Mouse (Mus musculus) embryonic fibroblast, embryonic 13.5 days (primary cell): ENCODE measurements around the gene Unc13c. TPM values are rescaled to one million over a fixed set of nuclear protein-coding genes. Genes with fewer than 3 reads are reported as not detected.
A peak's percentile ranks its signal among the peaks of the same experiment; 100 is the strongest.

ENCODE experiments used
- H3K27ac ChIP-seq: 2 replicates; pipeline ENCODE4 v1.5.1; 2012; ENCODE audit warnings: low read length, control low read depth, inconsistent platforms; ENCODE audit not compliant: insufficient read depth
- H3K4me1 ChIP-seq: 2 replicates; pipeline ENCODE4 v1.6.1; 2011; ENCODE audit warnings: low read length; ENCODE audit not compliant: control insufficient read depth, insufficient read depth
- H3K4me3 ChIP-seq: 2 replicates; pipeline ENCODE4 v1.5.1; 2011; ENCODE audit warnings: mild to moderate bottlenecking, control low read depth, low read length; ENCODE audit not compliant: insufficient read depth
- CTCF ChIP-seq: IDR thresholded peaks from 2 replicates; pipeline ENCODE4 v1.5.1; 2011; ENCODE audit warnings: mild to moderate bottlenecking, control low read depth, low read length, moderate library complexity, borderline replicate concordance; ENCODE audit not compliant: insufficient read depth
- POLR2A ChIP-seq: IDR thresholded peaks from 2 replicates; pipeline ENCODE4 v1.6.1; 2011; ENCODE audit warnings: low read depth, mild to moderate bottlenecking, control low read depth, low read length, moderate library complexity
- polyA plus RNA-seq: library from polyadenylated mRNA; stranded (reverse); fragments of >200 nt; gene quantifications from 2 replicates; pipeline ENCODE4 v1.2.4, GENCODE M21; 2011; ENCODE audit warnings: low read depth; ENCODE audit not compliant: missing spikeins, insufficient read length

Gene Unc13c
- polyA plus RNA-seq, 1 experiment, result 1.3 TPM

GRCm38 (mm10) chr9:73952331-73952730 is 16.4 kb downstream of the Unc13c start:
- Histone ChIP-seq H3K4me3 (no peak overlapping the region), H3K27ac (peak overlapping the region; percentile 23; the same call in 1 of the 2 replicates), H3K4me1 (peaks cover 3% of the 10 kb centered on the region; the same call in 1 of the 2 replicates)
- TF ChIP-seq POLR2A (no peak), CTCF (no peak)

DNA sequence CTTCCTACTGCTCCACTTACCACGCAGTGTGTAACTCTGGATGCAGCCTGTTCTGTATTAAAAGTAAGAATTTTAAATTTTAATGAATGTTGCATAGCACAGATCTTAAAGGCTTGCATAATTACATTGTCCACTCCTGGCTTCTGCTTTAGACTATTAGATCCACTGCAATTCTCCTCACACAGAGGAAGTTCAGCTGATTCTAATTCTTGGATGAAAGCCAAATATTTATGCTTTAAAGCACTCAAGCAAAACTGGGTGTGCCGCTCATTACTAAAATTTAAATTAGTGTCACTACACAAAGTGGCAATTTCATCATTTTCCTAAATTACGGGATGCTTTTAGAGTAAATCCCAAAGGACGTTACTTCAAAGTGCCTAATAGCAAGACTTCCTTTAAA is 17.2 kb downstream of the Unc13c start:
- Histone ChIP-seq H3K27ac (no peak overlapping the region), H3K4me3 (no peak overlapping the region), H3K4me1 (peaks cover 3% of the 10 kb centered on the region; the same call in 1 of the 2 replicates)
- no peak for TF ChIP-seq POLR2A
- no peak for TF ChIP-seq CTCF

DNA sequence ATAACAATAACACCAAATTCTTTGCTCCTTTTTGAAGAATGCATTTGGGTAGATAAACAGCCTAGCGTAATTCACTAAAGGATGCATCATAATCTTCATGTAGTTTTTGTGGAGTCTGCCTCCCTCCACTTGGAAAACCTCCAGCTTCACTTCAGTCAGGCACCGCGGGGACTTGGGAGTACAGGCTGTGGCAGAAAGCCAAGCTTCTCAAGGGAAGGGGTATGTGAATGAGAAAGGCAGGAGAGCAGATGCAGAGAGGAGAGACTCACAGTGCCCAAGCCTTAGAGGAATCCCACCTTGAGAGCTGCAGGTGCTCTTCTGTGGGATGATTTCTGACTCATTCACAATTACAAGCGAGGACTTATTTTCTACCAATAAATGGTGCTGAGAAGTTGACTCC is 33.9 kb downstream of the Unc13c start:
- Histone ChIP-seq H3K4me1 (no peaks in the 10 kb centered on the region; the same call in 1 of the 2 replicates), H3K4me3 (no peak overlapping the region), H3K27ac (no peak overlapping the region)
- TF ChIP-seq CTCF (no peak), POLR2A (no peak)

DNA sequence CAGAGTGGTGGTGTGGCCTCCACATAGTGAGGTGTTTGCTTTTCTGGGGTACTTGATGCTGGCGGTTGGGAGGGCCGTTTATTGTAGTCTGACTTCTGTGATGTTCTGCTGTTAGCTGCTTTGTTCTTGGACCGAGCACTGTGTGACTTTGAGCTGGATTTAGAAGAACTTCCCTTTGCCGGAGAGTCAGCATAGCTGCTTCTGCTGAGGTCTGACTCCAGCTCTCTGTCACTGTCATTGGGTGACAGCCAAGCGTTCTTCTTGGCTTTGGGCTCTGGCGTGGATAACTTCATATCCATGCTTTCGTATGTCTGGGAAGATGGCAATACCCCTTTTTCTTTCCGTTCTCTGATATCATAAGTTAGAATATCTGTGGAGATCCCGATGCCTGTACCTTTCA is 36.8 kb downstream of the Unc13c start:
- TF ChIP-seq POLR2A (no peak), CTCF (no peak)
- Histone ChIP-seq H3K4me3 (no peak overlapping the region), H3K27ac (no peak overlapping the region), H3K4me1 (no peaks in the 10 kb centered on the region; the same call in 1 of the 2 replicates)

GRCm38 (mm10) chr9:73927276-73927675 is 41.5 kb downstream of the Unc13c start:
- no peak for TF ChIP-seq CTCF
- TF ChIP-seq POLR2A, result no peak
- H3K4me1 ChIP-seq, result no peaks in the 10 kb centered on the region; the same call in 1 of the 2 replicates
- H3K4me3 ChIP-seq, result no peak overlapping the region
- no peak overlapping the region for H3K27ac ChIP-seq

- no peaks in the 10 kb centered on the region; the same call in 1 of the 2 replicates for H3K4me1 ChIP-seq
- TF ChIP-seq POLR2A (no peak), CTCF (no peak)
- no peak overlapping the region for H3K27ac ChIP-seq
- H3K4me3 ChIP-seq, result no peak overlapping the region
Measured at GRCm38 (mm10) chr9:73922449-73923115, 46.2 kb downstream of the Unc13c start.

DNA sequence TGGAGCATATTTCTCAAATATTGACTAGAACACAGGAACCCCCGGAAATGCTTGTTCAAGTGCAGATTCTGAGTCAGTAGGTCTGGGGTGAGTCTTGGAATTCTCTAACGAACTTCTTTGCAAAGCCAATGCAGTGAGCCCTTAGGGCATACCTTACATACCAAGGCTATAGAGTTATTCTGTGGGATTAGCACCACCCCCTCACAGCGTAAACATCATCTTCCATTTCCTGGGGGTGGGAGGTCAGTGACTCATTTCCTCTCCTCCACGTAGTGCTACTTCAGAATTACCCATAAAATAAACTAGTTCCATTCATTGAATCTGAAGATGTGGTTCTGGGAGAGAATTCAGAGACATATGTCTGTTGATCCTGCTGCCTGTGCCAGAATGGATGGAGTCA is 62.8 kb downstream of the Unc13c start:
- peak overlapping the region; percentile 98 for H3K27ac ChIP-seq
- no peak for TF ChIP-seq POLR2A
- H3K4me3 ChIP-seq, result no peak overlapping the region
- H3K4me1 ChIP-seq, result peaks cover 8% of the 10 kb centered on the region

DNA sequence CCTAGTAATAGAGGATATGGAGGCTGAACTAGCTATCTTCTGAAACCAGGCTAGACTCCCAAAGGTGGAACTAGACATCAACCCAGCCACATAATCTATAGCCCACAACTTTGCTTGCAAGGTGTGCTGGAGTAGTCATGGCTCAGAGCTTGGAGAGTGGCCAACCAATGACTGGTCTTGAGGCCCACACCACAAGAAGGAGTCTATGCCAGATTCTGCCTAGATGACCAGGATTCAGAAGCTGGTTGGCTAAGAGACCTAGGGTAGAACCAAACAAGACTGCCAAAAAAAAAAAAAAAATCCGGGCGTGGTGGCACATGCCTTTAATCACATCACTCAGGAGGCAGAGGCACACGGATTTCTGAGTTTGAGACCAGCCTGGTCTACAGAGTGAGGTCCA is 70.2 kb downstream of the Unc13c start:
- Histone ChIP-seq H3K27ac (no peak overlapping the region), H3K4me3 (no peak overlapping the region), H3K4me1 (no peaks in the 10 kb centered on the region)
- no peak for TF ChIP-seq CTCF

DNA sequence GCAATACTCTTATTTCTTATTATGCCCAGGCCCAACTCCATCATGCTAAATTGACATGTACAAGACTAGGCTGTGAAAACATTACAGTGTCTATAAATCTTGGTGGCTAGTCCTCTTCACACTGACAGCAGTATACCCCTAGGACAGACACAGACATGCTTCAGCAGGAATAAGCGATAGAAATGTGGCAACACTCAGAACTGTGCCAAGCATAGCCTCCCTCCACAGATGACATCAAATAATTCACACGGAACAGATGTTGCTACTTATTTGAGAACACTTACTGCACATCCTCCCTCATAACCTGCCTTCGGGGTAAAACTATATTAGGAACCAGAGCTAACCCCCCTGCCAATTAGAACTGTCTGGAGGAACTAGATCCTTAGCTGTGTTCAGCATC is 72.6 kb downstream of the Unc13c start:
- H3K27ac ChIP-seq, result no peak overlapping the region
- no peak for TF ChIP-seq CTCF
- TF ChIP-seq POLR2A, result no peak
- no peak overlapping the region for H3K4me3 ChIP-seq

DNA sequence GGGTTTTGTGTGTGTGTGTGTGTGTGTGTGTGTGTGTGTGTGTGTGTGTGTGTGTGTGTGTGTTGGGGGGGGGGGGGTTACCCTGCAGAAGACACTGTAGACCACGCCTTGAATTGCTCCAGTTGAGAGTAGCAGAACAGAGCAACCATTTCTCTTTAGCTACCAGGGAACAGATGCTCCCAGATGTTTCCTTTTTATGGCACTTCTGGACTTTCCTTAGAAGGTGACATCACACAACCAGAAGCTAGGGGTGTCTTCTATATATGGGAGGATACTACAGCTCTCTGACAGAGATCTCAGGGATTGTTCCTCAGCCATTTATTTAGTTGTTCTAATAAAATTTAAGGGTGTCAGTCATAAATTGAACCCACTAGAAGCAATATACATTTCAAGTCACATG is 85.2 kb downstream of the Unc13c start:
- H3K4me1 ChIP-seq, result no peaks in the 10 kb centered on the region
- H3K27ac ChIP-seq, result no peak overlapping the region
- no peak overlapping the region for H3K4me3 ChIP-seq
- no peak for TF ChIP-seq CTCF

More for the DNA sequence above, 72.6 kb downstream of the Unc13c start:
- H3K4me1 ChIP-seq, result no peaks in the 10 kb centered on the region
